Mouse (Mus musculus): Measurements from ENCODE around the gene Ctsm. TPM values are rescaled to one million over a fixed set of nuclear protein-coding genes. Genes with fewer than 3 reads are reported as not detected.
"Not testable (repeated sequence)": the region's sequence is repeated elsewhere in the genome, so short reads cannot be mapped to it uniquely, and the experiment has no call there.

The Ctsm gene
- polyA plus RNA-seq (2015; fragmentation: Nextera tagmentation; extraction: Ambion mirVana), result not detected in 2 replicates

- WGBS, result 65% methylated on average over 4 of the region's 4 CpGs
- no peak for ATAC-seq
- Histone ChIP-seq H3K27me3 (replicated peaks; ENCODE audit: control insufficient read depth, insufficient read depth, low read length) (no peaks in the 10 kb centered on the region), H3K9me3 (ENCODE audit: control insufficient read depth) (no peaks in the 10 kb centered on the region), H3K27ac (ENCODE audit: low read depth, low read length) (no peak within 1 kb of the TSS), H3K4me1 (replicated peaks; ENCODE audit: control insufficient read depth, insufficient read depth, low read length) (no peaks in the 10 kb centered on the region), H3K36me3 (ENCODE audit: control insufficient read depth, insufficient read depth) (no peaks in the 10 kb centered on the region), H3K9ac (ENCODE audit: low read depth, low read length) (no peak within 1 kb of the TSS), H3K4me3 (ENCODE audit: low read depth, low read length) (no peak within 1 kb of the TSS), H3K4me2 (replicated peaks; ENCODE audit: low read depth) (no peak within 1 kb of the TSS)
- TF ChIP-seq CTCF (IDR thresholded peaks at IDR 0.05; ENCODE audit: low read depth), result no peak
These were observed at the start of gene Ctsm for GRCm38 (mm10) chr13:61541631-61542030. TSS of gene Ctsm (minus strand) at chr13:61541839.

GRCm38 (mm10) chr13:61570027-61570426, 28.4 kb upstream of the Ctsm start, which contains the start of gene Cts3:
TSS of gene Cts3 (minus strand) at chr13:61570127.
- no peak within 1 kb of the TSS for H3K9ac ChIP-seq (ENCODE audit: low read depth, low read length)
- H3K27ac ChIP-seq (ENCODE audit: low read depth, low read length), result no peak within 1 kb of the TSS
- H3K9me3 ChIP-seq (ENCODE audit: control insufficient read depth), result no peaks in the 10 kb centered on the region
- no peaks in the 10 kb centered on the region for H3K36me3 ChIP-seq (ENCODE audit: control insufficient read depth, insufficient read depth)
- no peaks in the 10 kb centered on the region for H3K27me3 ChIP-seq (replicated peaks; ENCODE audit: control insufficient read depth, insufficient read depth, low read length)
- no peaks in the 10 kb centered on the region for H3K4me1 ChIP-seq (replicated peaks; ENCODE audit: control insufficient read depth, insufficient read depth, low read length)
- H3K4me2 ChIP-seq (replicated peaks; ENCODE audit: low read depth), result no peak within 1 kb of the TSS
- H3K4me3 ChIP-seq (ENCODE audit: low read depth, low read length), result no peak within 1 kb of the TSS
- TF ChIP-seq CTCF (IDR thresholded peaks at IDR 0.05; ENCODE audit: low read depth), result no peak
- no peak for ATAC-seq

GRCm38 (mm10) chr13:61568074-61568473, 26.4 kb upstream of the Ctsm start, which contains the start of gene Gm49352:
TSS of gene Gm49352 (minus strand) at chr13:61568174.
- not testable (repeated sequence) for H3K27ac ChIP-seq (ENCODE audit: low read depth, low read length); H3K36me3 ChIP-seq (ENCODE audit: control insufficient read depth, insufficient read depth); H3K9me3 ChIP-seq (ENCODE audit: control insufficient read depth); H3K27me3 ChIP-seq (replicated peaks; ENCODE audit: control insufficient read depth, insufficient read depth, low read length); H3K4me3 ChIP-seq (ENCODE audit: low read depth, low read length); H3K4me2 ChIP-seq (replicated peaks; ENCODE audit: low read depth); H3K4me1 ChIP-seq (replicated peaks; ENCODE audit: control insufficient read depth, insufficient read depth, low read length); H3K9ac ChIP-seq (ENCODE audit: low read depth, low read length); ATAC-seq
- 32% methylated on average over 1 of the region's 1 CpGs for WGBS

Other genes with a start within 250 kb of the Ctsm start
- gene Cts7, start 183.6 kb downstream of the Ctsm start, polyA plus RNA-seq (2015; fragmentation: Nextera tagmentation; extraction: Ambion mirVana), result not detected in 2 replicates
- gene Gm49352, start 26.3 kb upstream of the Ctsm start, polyA plus RNA-seq (2015; fragmentation: Nextera tagmentation; extraction: Ambion mirVana), result not detected in 2 replicates
- not detected in 2 replicates for gene Cts3, start 28.3 kb upstream of the Ctsm start, polyA plus RNA-seq (2015; fragmentation: Nextera tagmentation; extraction: Ambion mirVana)